Mouse (Mus musculus) layer of hippocampus, adult 2 months (tissue): Measurements from ENCODE around the gene Rad23b. TPM values are rescaled to one million over a fixed set of nuclear protein-coding genes. Genes with fewer than 3 reads are reported as not detected.

Experiments used
- DNase-seq, 2 experiments: peaks; one replicate each; pipeline ENCODE4 v3.0.0; 2022; ENCODE audit warnings: low spot score in 2 of 2
- H3K27ac ChIP-seq: fragments of 200-600 bp; 2 replicates; pipeline ENCODE4 v1.8.1; 2022
- H3K4me3 ChIP-seq: fragments of 200-600 bp; 2 replicates; pipeline ENCODE4 v1.8.1; 2022; ENCODE audit warnings: mild to moderate bottlenecking
- CTCF ChIP-seq: fragments of 200-600 bp; conservative IDR thresholded peaks from 2 replicates; pipeline ENCODE4 v1.8.1; 2022; ENCODE audit warnings: antibody characterized with exemption, mild to moderate bottlenecking, moderate library complexity
- total RNA-seq, 2 experiments: library from RNA; stranded (reverse); gene quantifications; 2 replicates each; pipeline ENCODE4 v1.2.3; 2021

The Rad23b gene
- total RNA-seq, 2 experiments from 2014 or later: 173 to 183 TPM

DNA sequence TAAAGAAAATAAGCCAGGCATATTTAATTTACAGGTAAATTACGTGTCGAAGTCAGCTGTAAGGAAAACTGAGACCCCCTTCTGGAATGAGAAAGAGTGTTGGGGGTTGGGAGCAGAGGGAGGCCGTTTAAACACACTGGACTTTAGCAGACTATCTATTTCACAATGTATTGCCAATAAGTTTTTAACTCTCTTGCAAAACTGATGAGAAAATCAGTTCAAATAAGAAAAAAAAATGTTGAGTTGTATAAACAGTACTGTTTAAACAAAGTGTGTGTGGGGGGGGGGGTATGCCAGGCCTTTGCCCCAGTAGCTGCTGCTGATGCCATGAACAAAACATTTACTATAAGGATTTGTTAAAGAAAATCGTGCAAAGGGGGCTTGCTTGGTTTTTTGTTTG is 10.5 kb upstream of the Rad23b start:
- Histone ChIP-seq H3K27ac (no peak overlapping the region), H3K4me3 (no peak overlapping the region)
- no peak for TF ChIP-seq CTCF
- DNase-seq: no peak

DNA sequence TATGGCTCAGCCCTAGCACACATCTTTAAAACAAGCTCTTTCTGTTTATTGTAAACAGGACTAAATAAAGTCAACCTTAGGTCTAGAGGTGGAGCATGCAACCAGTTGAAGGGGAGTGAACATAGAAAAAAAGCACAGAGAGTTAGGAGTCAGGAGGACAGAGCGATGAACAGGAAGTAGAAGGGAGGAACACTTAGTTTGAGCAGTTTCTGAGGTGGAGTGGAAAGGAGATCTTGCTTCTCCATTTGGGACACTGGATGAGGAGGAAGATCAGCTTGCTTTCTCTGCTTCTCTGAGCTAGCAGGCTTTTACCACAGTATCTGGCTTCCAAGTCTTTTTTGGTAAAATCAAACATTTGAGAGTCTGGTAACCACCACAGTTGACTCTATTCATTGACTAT is 8.0 kb upstream of the Rad23b start:
- no peak overlapping the region for H3K27ac ChIP-seq
- TF ChIP-seq CTCF: no peak
- DNase-seq: no peak
- no peak overlapping the region for H3K4me3 ChIP-seq

DNA sequence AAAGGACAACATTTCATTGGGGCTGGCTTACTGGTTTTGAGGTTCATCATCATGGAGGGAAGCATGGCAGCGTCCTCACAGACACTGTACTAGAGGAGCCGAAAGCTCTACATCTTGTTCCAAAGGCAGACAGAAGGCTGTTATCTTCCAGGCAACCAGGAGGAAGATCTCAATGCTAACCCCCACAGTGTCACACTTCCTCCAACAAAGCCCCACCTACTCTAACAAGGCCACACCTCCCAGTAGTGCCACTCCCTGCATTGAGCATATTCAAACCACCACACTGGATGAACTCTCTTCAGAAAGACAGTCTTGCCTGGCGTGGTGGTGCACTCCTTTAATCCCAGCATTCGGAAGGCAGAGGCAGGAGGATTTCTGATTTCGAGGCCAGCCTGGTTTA is 7.2 kb upstream of the Rad23b start:
- no peak for DNase-seq
- Histone ChIP-seq H3K27ac (no peak overlapping the region), H3K4me3 (no peak overlapping the region)
- TF ChIP-seq CTCF: no peak

DNA sequence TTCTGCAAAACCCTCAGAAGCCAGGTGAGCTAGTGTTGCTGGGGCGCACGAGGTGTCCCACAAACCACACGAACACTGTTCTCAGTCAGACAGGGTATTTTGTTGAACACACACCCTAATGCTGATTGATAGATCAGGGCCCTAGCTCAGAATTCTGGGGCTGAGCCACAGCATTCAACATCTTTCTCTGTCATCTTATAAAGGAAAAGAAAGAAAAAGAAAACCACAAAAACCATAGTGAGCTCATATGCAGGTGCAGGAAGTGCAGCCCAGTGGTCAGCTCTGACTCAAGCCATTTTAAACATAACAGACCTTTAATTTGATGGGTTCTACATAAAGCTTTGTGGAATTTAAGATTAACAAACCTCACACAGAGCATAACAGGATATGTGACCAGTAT is 6.6 kb upstream of the Rad23b start:
- Histone ChIP-seq H3K4me3 (no peak overlapping the region), H3K27ac (no peak overlapping the region)
- TF ChIP-seq CTCF: no peak
- no peak for DNase-seq

DNA sequence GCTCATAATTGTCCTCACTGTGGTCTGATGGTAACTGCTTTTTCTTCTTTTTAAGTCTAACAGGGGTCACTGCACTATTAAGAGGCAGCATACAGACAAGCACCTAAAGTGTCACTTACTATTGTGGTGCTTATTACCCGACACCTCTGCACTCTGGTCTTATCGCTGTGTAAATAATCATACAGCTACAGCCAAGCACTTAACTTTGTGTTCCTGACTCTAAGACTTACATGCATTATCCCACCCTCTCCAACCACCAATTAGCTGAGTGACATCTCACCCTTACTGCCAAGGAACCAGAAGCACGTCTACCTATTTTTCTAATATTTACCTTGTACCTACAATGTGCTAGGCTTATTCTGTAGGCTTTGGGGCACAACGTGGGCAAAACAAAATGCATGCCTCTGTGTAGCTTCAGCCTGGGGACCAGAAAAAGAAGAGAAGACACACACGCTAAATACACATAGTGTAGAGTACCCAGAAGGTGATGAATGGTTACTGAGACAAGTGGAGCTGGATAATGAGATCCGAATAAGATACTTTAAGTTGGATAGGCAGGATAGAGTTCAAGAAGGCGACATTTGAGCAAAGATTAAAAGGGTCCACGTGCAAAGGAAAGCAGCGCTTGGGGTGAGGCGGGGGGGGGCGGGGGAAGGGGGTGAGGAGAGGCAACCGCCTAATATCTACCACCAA is 938 bp upstream of the Rad23b start:
- Histone ChIP-seq H3K27ac (peak overlapping the region; percentile 93), H3K4me3 (peak overlapping the region; percentile 96)
- TF ChIP-seq CTCF: no peak
- DNase-seq: no peak

DNA sequence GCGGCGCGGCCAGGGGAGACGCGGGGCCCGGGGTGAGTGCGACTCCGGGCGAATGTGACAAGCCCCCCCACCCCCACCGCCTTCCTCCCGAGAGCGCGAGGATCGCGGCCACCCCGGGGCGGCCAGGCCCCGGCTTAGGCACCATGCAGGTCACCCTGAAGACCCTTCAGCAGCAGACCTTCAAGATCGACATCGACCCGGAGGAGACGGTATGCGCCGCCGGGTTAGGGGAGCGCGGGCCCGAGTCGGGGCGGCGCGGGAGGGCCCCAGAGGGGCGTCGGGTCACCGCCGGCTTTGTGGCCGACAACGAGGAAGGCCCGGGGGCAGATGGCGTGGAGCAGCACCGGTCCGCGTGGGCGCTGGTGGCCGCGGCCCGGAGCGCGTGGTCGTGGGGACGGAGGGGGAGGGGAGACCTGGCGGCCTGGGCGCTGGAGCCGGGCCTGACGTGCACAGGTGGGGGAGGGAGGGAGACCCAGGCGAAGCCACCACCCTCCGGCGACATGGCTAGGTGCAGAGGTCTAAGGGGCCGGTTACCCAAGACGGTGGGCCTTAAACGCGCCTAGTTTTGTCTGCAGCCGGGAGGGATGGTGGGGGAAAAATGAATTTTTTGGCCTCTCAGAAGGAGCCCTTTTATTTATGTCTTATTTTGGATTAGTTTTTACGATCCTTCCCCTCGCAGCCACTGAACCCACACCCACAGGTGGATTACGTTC is 532 bp downstream of the Rad23b start:
- DNase-seq: peak in 1 of 2 experiments; percentile 31
- Histone ChIP-seq H3K4me3 (peak overlapping the region; percentile 96), H3K27ac (peak overlapping the region; percentile 97)
- TF ChIP-seq CTCF: no peak

DNA sequence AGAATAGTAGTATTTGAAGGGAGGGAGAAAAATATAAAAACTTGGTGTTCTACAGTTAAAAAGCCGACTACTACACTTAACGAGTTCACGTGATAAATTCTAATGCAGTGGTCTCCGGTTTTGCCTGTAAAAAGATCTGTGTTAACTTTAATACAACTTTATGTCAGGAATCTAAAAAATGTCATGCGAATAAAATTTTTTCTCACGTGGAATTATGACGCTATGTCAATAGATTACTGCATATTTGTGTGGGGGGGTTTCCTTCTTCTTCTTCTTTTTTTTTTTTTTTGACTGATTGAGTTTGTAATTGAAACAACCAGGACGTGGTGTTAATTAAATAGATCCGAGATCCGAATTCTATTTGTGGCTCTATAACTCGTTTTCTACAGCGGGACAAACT is 1.2 kb downstream of the Rad23b start:
- DNase-seq: no peak
- peak overlapping the region; percentile 97; the same call in 1 of the 2 replicates for H3K27ac ChIP-seq
- H3K4me3 ChIP-seq: peak overlapping the region; percentile 96
- no peak for TF ChIP-seq CTCF

DNA sequence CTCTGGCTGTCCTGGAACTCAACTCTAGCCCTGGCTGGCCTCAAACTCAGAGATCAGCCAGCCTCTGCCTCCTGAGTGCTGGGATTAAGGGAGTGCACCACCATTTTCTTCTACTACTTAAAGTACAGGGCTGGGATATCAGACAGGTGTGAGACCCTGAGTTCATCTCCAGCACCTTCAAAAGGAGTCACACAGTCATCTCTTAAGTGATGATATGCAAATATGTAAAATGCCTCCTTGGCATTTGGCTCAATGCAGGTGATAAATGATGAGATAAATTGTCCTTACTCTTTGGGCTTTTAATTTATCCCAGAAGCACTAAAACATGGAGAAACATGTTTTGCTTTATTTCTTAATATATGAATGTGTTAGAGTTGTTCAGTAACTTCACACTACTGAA is 2.0 kb downstream of the Rad23b start:
- no peak for DNase-seq
- Histone ChIP-seq H3K27ac (no peak overlapping the region), H3K4me3 (peak overlapping the region; percentile 96; the same call in 1 of the 2 replicates)
- TF ChIP-seq CTCF: no peak

DNA sequence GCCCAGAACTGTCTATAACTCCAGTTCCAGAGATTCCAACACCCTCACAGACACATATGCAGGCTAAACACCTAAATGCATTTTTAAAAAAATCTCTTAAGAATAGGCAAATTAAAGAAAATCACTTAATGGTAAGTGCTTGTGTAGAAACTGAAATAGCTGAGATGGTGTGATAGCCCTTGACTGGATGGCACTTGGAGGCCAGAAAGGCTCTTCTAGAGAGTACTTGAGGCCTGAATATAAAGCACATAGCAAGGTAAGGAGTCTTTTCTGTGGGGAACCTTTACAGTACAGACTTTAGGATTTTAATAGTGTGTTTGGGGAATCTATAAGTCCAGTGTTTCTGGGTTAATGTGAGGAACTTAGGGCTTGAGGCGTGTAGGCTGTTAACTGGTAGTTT is 4.2 kb downstream of the Rad23b start:
- H3K4me3 ChIP-seq: no peak overlapping the region
- no peak overlapping the region for H3K27ac ChIP-seq
- TF ChIP-seq CTCF: no peak
- DNase-seq: no peak

DNA sequence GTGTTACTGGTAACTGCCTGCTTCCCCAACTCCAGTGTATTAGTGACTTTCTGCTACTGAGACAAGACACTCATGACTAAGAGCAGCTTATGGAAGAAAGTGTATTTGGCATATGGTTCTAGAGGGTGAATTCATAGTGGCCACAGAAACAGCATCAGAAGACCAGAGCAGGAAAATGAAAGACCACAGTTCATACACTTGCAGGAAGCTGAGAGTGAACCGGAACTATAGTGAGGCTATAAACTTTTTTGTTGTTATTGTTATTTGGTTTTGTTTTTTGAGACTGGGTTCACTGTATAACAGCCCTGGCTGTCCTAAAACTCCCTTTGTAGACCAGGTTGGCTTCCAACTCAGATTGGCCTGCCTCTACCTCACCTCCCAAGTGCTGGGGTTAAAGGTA is 6.0 kb downstream of the Rad23b start:
- no peak for DNase-seq
- Histone ChIP-seq H3K27ac (no peak overlapping the region), H3K4me3 (no peak overlapping the region)
- TF ChIP-seq CTCF: no peak

DNA sequence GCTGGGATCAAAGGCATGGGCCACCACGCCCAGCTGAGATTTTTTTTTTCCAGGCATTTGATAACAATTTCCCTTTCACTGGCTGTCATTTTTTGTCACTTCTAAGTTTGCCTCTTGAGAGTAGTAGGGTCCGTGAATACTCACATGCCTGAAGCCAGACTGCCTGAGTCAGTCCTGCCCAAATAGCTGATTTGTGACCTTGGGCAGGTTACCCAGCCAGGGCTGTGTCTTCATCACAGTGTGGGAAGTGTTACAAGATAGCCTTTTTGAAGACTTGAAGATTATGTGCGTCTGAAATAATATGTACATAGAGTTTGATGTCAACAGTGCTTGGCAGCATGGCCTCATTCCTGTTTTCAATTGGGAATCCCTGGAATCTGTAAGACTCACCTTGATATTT is 6.9 kb downstream of the Rad23b start:
- no peak overlapping the region for H3K4me3 ChIP-seq
- no peak overlapping the region for H3K27ac ChIP-seq
- DNase-seq: no peak
- TF ChIP-seq CTCF: no peak

DNA sequence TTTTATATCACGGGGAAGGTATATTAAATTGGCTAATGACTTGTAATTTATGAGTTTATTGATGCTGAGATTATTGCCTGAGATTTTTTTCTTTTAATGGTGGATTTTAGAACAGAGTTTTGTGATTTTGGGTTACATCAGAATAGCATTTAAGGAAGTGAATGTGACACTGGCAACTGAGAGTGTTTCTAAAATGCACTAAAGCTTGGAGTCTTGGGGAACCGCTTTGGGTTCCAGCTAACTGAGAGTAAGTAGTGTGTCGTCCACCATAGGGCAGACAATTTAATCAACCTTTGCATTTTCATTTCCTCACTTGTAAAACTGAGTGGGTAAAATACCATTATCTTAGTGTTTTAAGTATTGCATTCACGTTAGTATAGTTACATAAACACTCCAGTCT is 14.0 kb downstream of the Rad23b start:
- TF ChIP-seq CTCF: no peak
- no peak for DNase-seq
- no peak overlapping the region for H3K4me3 ChIP-seq
- no peak overlapping the region for H3K27ac ChIP-seq

DNA sequence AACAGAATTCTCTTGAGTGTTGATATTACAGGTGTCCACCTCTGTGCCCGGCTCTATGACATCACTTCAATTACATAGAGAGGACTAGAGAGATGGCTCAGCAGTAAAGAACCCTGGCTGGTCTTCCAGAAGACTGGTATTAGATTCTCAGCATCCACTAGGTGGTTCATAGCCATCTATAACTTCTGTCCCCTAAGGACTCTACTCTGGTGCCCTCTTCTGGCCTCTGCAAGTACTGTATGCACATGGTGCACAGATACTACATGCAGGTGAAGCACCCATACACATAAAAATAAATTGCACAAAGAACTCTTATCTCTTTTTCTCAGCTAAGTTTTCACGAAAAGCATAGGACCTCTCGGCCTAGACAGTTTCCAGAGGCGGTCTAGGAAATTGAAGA is 14.5 kb downstream of the Rad23b start:
- TF ChIP-seq CTCF: peak; percentile 65
- Histone ChIP-seq H3K4me3 (no peak overlapping the region), H3K27ac (no peak overlapping the region)
- DNase-seq: no peak

DNA sequence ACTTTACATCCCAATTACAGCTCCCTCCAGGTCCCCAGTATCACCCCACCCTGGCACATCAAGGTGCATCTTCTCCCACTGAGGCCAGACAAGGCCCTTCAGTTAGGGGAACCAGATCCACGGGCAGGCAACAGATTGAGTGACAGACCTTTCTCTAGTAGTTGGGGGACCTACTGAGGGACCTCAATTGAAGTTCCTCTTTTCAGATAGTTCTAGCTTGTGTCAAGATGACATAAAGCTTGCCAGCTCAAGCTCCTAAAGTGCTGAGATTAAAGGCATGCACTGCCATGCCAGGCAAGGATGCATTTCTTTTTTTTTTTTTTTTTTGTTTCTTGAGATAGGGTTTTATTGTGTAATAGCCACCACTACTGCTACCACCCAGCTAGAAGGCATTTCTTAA is 16.2 kb downstream of the Rad23b start:
- Histone ChIP-seq H3K4me3 (no peak overlapping the region), H3K27ac (no peak overlapping the region)
- no peak for TF ChIP-seq CTCF
- no peak for DNase-seq

DNA sequence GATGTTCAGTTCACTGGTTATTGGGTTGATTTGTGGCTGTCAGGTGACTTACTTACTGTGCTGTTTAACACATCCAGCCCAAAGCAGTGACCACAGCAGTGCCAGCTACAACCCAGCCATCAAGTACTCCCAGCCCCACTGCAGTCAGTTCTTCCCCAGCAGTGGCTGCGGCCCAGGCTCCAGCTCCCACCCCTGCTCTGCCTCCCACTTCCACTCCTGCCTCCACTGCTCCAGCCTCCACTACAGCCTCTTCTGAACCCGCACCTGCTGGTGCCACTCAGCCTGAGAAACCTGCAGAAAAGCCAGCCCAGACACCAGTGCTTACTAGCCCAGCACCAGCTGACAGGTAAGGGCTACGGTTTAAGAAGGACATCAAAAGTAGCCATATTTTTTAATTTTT is 20.3 kb downstream of the Rad23b start:
- no peak overlapping the region for H3K4me3 ChIP-seq
- H3K27ac ChIP-seq: no peak overlapping the region
- TF ChIP-seq CTCF: no peak
- no peak for DNase-seq
